Mouse (Mus musculus): ENCODE measurements at regions not wholly inside any gene's neighbourhood (a gene's known extent, or its start where the extent isn't known, plus 50 kb on each side); places are given as distances from the start of the nearest gene placed in this dataset.

DNA sequence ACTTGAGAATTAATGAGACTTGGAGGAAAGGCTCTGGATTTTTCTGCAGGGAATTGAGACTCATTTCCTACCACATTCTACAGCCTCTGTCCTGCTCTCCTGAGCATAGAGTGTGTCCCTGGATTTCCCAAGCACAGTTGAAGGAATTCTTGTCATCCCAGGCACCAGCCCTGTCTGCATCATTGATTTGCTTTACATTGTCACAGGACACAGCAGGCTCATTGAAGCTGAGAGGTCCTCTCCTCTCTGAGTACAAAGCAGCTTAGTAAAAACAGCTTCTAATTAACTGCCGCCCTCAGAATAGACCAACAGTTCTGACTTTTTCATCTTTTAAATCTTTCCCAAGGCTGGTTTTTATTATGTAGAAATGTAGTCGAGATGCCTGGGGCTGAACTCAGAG is 429.7 kb downstream of the Fgf9 start:
- TF ChIP-seq CTCF (IDR thresholded peaks at IDR 0.05; ENCODE audit: borderline replicate concordance, insufficient read depth, low read depth, low read length) (no peak), POLR2A (IDR thresholded peaks at IDR 0.05; ENCODE audit: borderline replicate concordance, insufficient read depth, low read length) (no peak)
